Mouse (Mus musculus) adrenal gland, adult 18-20 months (tissue): ENCODE results near the gene G430095P16Rik. TPM values are rescaled to one million over a fixed set of nuclear protein-coding genes. Genes with fewer than 3 reads are reported as not detected.

ENCODE experiments used
- DNase-seq, 2 experiments: peaks; one replicate each; pipeline ENCODE4 v3.0.0; 2021 to 2022; ENCODE audit warnings: low spot score in 2 of 2
- total RNA-seq, 2 experiments: library from RNA; stranded (reverse); gene quantifications; 1 replicate in 1 of 2; 2 replicates in 1 of 2; pipeline ENCODE4 v1.2.3; 2021

The G430095P16Rik gene
- total RNA-seq, 2 experiments from 2014 or later, result 0.45 to 0.76 TPM

DNA sequence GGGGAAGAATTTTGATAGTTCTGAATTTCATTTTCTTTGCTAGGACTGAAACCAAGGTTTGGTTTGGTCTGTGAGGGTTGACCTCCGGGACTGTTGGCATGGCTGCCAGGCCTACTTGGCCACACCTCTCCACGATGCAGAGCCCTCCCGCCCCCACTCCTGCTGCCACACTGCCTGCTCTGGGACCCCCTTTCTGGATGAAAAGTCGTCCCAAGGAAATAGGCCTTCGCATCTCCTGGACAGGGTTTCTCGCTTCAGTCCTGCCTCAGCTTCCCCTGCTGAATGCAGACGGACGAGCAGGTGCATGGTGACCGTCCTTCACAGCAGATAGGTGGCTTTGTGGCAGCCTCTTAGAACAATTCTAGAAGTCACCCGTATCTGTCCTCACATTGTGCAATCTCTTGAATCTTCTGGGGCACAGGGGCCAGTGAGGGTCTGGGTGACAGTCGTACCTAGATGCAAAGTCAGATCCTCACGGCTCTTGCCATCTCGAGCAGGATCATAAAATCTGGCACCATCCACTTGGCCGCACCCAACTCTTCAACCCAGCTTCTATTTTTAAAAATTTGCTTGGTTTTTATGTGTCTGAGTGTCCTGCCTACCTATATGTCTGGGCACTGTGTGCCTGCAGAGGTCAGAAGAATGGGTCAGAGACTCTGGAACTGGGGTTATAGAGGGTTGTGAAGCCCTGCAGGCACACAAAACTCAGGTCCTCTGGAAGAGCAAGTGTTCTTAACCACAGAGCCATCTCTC lies 45.7 kb downstream of the G430095P16Rik start:
- no peak for DNase-seq

DNA sequence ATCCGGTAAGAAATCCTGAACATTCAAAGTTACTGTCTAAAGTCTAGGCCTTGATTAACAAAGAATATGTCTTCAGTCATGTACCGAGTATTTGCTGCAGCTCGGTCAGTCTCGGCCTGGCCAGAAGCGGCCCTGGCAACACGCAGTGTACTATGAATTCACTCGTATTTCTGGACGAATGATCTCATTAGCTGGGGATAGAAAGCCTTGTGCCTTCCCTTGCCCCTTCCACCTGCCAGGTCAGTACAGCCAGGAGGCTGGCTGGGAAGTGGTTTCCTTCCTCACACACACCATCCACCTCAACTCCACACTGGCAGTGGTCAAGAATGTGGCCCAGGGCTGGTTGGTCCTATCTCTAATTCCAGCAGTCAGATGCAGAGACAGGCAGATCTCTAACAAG lies 46.5 kb downstream of the G430095P16Rik start:
- no peak for DNase-seq

DNA sequence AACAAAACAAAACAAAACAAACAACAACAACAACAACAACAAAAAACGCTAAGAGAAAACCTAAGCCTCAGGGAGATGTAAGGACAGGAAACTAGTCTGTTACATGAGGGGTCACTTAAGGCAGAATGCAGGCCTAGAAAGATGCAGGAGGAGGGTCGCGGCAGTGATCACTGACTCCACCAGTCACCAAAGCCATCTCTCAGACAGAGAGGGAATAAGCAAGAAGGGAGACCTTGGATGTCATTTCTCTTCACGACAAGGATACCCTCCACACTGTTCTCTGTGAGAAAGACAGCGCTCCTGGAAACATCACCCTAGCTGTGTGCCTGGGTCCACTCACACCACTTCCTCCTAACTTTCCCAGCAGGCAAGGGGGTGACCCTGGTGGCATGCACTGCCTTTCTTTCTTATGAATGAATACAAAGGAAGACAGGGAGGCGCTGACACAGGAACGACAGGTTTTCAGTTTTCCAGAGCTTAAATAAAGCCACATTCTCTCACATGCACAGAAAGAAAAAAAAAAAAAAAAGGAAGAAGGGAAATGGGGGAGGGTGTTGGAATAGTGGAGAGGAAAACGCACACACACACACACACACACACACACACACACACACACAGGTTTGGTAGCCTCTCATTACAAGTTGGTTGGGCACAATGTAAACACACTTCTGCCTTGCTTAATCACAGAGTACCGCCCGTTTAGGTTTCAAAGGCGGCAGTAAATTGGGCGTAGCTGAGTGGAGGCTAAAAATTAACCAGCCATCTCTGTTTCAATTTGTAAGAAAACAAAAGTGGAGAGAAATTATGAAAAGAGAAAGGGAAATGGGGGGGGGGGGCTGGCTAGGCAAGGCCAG lies 47.5 kb downstream of the G430095P16Rik start:
- DNase-seq, result no peak

DNA sequence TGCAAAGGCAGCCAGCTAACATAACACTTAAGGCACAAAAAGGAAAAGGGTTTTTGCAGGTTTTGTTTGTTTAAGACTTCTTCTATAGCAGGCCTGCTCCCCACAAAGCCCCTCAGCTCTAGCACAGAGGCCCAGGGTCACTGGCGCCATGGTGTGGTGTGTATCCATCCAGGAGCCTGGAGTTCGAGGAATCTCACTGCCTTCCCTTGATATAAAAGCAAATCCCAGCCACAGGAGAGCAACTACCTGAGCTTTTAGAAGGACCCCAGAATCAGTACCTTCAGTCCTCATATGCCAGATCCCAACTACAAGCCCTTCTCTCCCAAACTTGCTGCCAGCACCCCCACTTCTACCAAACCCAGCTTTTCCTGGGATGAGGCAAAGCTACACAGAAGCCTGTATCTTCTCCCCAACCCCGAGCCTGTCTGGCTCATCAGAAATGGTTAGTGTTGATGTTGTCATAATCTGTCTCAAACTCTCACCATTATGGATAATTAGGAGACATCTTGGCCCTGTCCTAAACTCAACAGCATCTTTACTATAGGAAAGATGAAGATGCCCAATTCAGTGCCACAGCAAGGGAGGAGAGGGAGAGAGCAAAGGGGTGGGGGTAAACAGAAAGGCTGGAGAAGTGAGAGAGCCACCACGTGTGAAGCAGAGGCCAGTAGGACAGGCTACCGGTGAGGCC lies 48.3 kb downstream of the G430095P16Rik start:
- no peak for DNase-seq

DNA sequence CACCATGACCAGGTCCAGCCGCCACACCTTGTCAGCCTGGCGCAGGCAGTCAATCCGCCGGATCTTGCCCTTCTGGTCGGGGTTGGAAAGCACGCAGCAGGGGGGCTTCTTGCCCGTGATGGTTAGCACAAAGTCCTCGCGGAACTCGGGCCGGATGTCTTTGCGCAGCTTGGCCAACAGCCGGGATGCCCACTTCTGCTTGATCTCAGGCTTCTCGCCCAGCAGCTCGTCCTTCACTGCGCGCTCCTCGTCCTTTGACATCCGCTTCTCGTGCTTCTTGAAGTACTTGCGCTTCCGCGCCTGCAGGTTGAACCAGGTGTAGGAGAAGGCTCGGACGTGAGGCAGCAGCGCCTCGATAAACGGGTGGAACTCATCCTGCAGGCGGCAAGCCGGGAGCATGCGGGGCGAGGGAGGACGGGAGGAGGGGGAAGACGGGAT lies 49.2 kb downstream of the G430095P16Rik start:
- DNase-seq, result no peak

DNA sequence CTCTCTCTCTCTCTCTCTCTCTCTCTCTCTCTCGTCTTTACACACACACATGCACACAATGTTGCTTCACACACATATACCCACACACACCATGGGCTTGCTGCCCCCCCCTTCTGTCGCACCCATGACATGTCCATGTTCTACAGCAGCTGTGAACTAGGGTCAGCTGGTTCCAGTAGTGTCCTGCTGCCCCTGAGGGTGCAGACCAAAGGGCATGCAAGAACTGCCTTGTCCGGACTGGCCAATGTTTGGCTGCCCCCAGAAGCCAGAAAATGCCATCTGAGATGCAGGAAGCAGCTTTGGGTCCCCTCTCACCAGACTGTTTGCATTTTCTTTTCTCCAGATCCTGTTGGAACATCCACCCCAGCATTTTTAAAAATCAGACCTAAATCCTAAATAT lies 49.8 kb downstream of the G430095P16Rik start:
- DNase-seq, result no peak

DNA sequence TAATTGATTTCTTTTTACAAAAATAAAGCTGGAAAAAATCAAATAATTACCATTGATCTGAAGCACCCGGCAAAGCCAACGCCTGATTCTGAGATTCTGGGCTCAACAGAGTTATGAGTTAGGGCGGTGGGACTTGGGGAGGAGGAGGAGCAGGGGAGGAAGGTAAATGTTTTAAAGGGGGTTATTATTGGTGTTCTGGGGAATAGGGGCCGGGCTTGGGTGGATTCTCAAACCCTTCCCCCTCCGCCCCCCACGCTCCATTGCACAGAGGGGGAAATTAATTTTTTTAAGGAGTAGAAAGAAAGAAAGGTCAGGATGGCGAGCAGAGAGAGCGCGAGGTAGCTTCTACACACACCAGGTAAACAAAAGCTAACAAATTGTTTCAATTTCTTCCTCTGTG lies 50.5 kb downstream of the G430095P16Rik start:
- no peak for DNase-seq

DNA sequence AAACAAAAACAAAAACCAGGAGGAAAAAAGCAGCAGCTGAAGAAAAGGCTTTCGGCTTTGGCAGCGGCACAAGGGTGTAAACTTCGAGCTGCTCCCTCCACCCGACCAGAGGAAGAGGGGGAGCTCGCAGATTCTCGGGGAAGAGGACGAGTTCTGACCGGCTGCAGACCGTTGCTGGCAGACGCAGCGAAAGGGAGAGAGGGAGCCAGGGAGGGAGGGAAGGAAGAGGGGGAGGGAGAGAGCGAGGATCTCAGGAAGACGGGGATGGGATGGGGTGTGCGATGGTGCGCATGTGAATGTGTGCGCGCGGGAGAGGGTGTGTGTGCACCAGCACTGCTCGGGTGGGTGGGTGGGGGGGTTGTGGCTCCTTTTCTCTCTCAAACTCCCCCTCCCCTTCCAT lies 51.0 kb downstream of the G430095P16Rik start:
- peak in 1 of 2 experiments; percentile 21 for DNase-seq

DNA sequence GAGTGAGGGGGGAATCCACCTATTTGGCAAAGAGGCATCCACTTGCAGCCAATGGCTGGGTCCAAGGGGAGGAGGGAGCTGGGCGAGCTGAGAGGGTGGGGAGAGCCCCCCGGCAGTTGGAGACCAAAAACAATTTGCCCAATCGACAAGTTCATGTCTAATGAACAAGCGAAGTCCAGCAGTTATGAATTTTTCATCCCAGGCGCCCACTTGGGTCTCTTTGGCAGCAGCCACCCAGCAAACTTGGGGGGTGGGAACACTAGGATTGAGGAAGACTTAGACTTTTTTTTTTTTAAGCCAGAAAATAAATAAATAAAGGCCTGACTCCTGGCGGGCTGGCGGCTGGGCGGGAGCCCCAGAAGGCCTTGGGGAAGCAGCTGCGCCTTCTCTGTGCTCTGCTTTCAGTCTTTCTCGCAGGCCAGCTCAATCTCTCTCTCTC lies 51.7 kb downstream of the G430095P16Rik start:
- DNase-seq, result no peak

DNA sequence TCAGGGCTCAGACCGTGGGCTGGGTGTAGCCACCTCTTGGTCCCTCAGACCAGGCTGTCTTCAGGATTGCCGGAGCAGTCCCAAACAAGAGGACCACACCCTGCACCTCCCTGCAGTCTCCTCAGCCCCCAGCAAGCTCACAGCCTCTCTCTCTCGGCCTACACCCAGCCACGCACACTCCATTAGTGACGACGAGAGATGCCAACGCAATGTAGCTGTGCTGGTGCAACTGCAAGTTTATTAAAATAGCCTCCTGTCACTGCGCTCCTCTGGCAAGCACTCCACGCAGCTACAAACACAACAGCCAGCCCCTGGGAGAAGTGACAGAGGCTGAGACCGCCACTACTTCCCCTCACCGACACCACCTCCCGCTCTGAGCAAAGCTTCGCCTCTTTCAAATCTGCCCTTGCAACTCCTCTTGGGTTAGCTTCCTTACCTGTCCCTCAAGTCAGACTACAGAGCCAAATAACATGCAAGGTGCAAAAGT lies 52.3 kb downstream of the G430095P16Rik start:
- DNase-seq, result no peak

DNA sequence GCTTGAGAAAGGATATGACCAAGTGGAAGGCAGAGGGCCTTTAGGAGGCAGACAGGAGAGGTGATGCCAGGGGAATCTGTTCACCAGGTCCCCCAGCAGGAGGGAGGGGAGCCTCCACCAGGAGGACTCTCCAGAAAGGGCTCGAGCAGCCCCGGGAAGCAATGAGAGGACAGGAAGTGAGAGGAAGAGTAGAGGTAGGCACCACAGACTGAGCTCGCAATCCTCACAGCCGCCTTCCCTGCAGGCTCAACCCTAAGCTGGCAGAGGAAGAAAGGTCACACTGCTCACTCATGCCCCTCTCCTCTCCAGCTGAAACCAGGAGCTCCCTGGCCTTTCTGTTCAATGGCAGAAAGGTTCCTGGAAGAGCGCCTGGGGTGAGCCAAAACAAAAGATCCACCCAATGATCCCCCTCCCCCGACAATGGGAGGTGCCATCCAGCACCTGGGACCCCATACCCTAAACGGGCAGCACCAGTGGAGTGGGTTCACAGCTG lies 52.9 kb downstream of the G430095P16Rik start:
- no peak for DNase-seq

Other genes starting within 250 kb of the G430095P16Rik start
- 10 to 100 TPM; 20.7 to 24.6 TPM for gene Ier2, start 60.2 kb upstream of the G430095P16Rik start, total RNA-seq
- 10 to 100 TPM; 66.3 to 79.0 TPM for gene Trmt1, start 36.7 kb upstream of the G430095P16Rik start, total RNA-seq
- gene Nacc1, start 35.1 kb upstream of the G430095P16Rik start, total RNA-seq, result 10 to 100 TPM; 71.3 to 77.8 TPM
- gene Lyl1, start 21.6 kb upstream of the G430095P16Rik start, total RNA-seq, result 1 to 10 TPM; 2.7 to 2.8 TPM
- 100 to 1,000 TPM in 1 of 2 experiments, 10 to 100 TPM in 1; 92.2 to 127 TPM for gene Nfix, start 77.3 kb downstream of the G430095P16Rik start, total RNA-seq
- gene Dand5, start 99.8 kb downstream of the G430095P16Rik start, total RNA-seq, result 10 to 100 TPM; 10.6 to 10.8 TPM
- 10 to 100 TPM; 62.0 to 71.1 TPM for gene Gadd45gip1, start 108.5 kb downstream of the G430095P16Rik start, total RNA-seq
- 100 to 1,000 TPM; 109 to 113 TPM for gene Rad23a, start 117.7 kb downstream of the G430095P16Rik start, total RNA-seq
- gene Calr, start 123.9 kb downstream of the G430095P16Rik start, total RNA-seq, result 100 to 1,000 TPM; 606 to 686 TPM
- gene Farsa, start 134.0 kb downstream of the G430095P16Rik start, total RNA-seq, result 10 to 100 TPM; 58.8 to 69.6 TPM
- 1 to 10 TPM; 6.9 to 9.4 TPM for gene Syce2, start 149.1 kb downstream of the G430095P16Rik start, total RNA-seq
- 10 to 100 TPM; 52.4 to 56.5 TPM for gene Gcdh, start 170.9 kb downstream of the G430095P16Rik start, total RNA-seq
- gene Klf1, start 178.9 kb downstream of the G430095P16Rik start, total RNA-seq, result not detected
- 10 to 100 TPM; 11.2 to 12.5 TPM for gene Dnase2a, start 185.6 kb downstream of the G430095P16Rik start, total RNA-seq
- gene Mast1, start 214.4 kb downstream of the G430095P16Rik start, total RNA-seq, result 1 to 10 TPM; 2.1 to 3.1 TPM
- under 1 TPM in 1 of 2 experiments, not detected in 1; 0.16 TPM for gene Rtbdn, start 224.0 kb downstream of the G430095P16Rik start, total RNA-seq
- gene Gm49661, start 246.4 kb downstream of the G430095P16Rik start, total RNA-seq, result 1 to 10 TPM; 1.9 TPM
- 100 to 1,000 TPM; 740 to 761 TPM for gene Prdx2, start 246.6 kb downstream of the G430095P16Rik start, total RNA-seq
- gene Rnaseh2a, start 246.8 kb downstream of the G430095P16Rik start, total RNA-seq, result 100 to 1,000 TPM in 1 of 2 experiments, 10 to 100 TPM in 1; 80.9 to 131 TPM